In genomic region chr3:95639694-95640093, GRCm38 (mm10) we compare ENCODE assay signal across 17 mouse cellular contexts. TPM values are rescaled to one million over a fixed set of nuclear protein-coding genes. Genes with fewer than 3 reads are reported as not detected.
DNase-seq lines count a peak whose midpoint lies in the region; ATAC-seq and TF ChIP-seq lines count a peak whose summit lies in the region.
"Had no signal": no experiment of that assay in that cellular context is flagged by ENCODE, and none has a peak within 500 bp of the region (broad histone marks: within the 10 kb centered on the region; RNA-seq: fewer than 3 reads in every experiment).

No protein-coding gene starts in this region.

- H3K27me3 ChIP-seq in forebrain, postnatal 0 days (ENCODE audit: insufficient read depth, low read length): no peaks in the 10 kb centered on the region
- no peaks in the 10 kb centered on the region for H3K27me3 ChIP-seq in forebrain, embryonic 16.5 days (replicated peaks; ENCODE audit: control insufficient read depth, insufficient read depth, low read length)
- no peaks in the 10 kb centered on the region for H3K27me3 ChIP-seq in liver, embryonic 12.5 days (replicated peaks)
- no peaks in the 10 kb centered on the region for H3K27me3 ChIP-seq in liver, embryonic 11.5 days (replicated peaks; ENCODE audit: control insufficient read depth, insufficient read depth, low read length)
- no peaks in the 10 kb centered on the region for H3K27me3 ChIP-seq in CH12.LX (replicated peaks)
- H3K27me3 ChIP-seq: limb, embryonic 13.5 days; neural tube, embryonic 15.5 days; stomach, embryonic 15.5 days had no signal

- no peak overlapping the region for H3K4me2 ChIP-seq in forebrain, postnatal 0 days (ENCODE audit: low read depth)
- no peak overlapping the region for H3K4me2 ChIP-seq in forebrain, embryonic 16.5 days (ENCODE audit: low read length)
- H3K4me2 ChIP-seq in liver, embryonic 12.5 days: no peak overlapping the region
- H3K4me2 ChIP-seq in liver, embryonic 11.5 days: no peak overlapping the region
- H3K4me2 ChIP-seq in CH12.LX (ENCODE audit: insufficient read depth, low read depth, poor library complexity, severe bottlenecking): no peak overlapping the region
- H3K4me2 ChIP-seq: limb, embryonic 13.5 days; neural tube, embryonic 15.5 days; stomach, embryonic 15.5 days had no signal

- no peaks in the 10 kb centered on the region for H3K4me1 ChIP-seq in forebrain, postnatal 0 days (ENCODE audit: insufficient read depth)
- no peaks in the 10 kb centered on the region for H3K4me1 ChIP-seq in forebrain, embryonic 16.5 days (replicated peaks; ENCODE audit: control insufficient read depth, insufficient read depth, low read length)
- H3K4me1 ChIP-seq in liver, embryonic 12.5 days: peaks cover 69% of the 10 kb centered on the region
- H3K4me1 ChIP-seq in liver, embryonic 11.5 days (replicated peaks; ENCODE audit: control insufficient read depth, insufficient read depth, low read length): peaks cover 21% of the 10 kb centered on the region
- peaks cover 1 to 28% of the 10 kb centered on the region in 2 experiments; a peak in 3 of 4 replicates for H3K4me1 ChIP-seq in CH12.LX (ENCODE audit: control insufficient read depth in 1 of 2, insufficient read depth in 2 of 2)
- H3K4me1 ChIP-seq: forebrain, embryonic 10.5 days; limb, embryonic 13.5 days; neural tube, embryonic 15.5 days; stomach, embryonic 15.5 days had no signal

- peak; percentile 10 for TF ChIP-seq RAD21 in CH12.LX (IDR thresholded peaks at IDR 0.05; ENCODE audit: low read depth, low read length)

- in situ Hi-C loops in CH12.LX (cut with MboI; ENCODE audit: low pct_ligation_motif_present, low pct_unique_long_range_greater_than_20kb, low sequenced_read_pairs): no loop called here

- no peak overlapping the region for H3K9ac ChIP-seq in forebrain, postnatal 0 days
- H3K9ac ChIP-seq in forebrain, embryonic 16.5 days (replicated peaks; ENCODE audit: low read depth, low read length): no peak overlapping the region
- no peak overlapping the region for H3K9ac ChIP-seq in liver, embryonic 12.5 days
- H3K9ac ChIP-seq in liver, embryonic 11.5 days (ENCODE audit: low read depth, low read length): no peak overlapping the region
- no peak overlapping the region for H3K9ac ChIP-seq in CH12.LX (ENCODE audit: insufficient read depth, low read depth)
- H3K9ac ChIP-seq: limb, embryonic 13.5 days; neural tube, embryonic 15.5 days; stomach, embryonic 15.5 days had no signal

- TF ChIP-seq EP300 in CH12.LX (IDR thresholded peaks at IDR 0.05; ENCODE audit: low read length): no peak

- ATAC-seq in forebrain, postnatal 0 days: no peak
- no peak for ATAC-seq in forebrain, embryonic 16.5 days
- ATAC-seq in liver, embryonic 12.5 days: no peak
- ATAC-seq in liver, embryonic 11.5 days (replicated peaks; ENCODE audit: low FRiP score): no peak
- no peak for ATAC-seq in frontal cortex, adult (ENCODE audit: low TSS enrichment)
- ATAC-seq: hindbrain, embryonic 16.5 days had no signal

- H3K4me3 ChIP-seq in forebrain, postnatal 0 days (ENCODE audit: low read depth, low read length): no peak overlapping the region
- no peak overlapping the region for H3K4me3 ChIP-seq in forebrain, embryonic 16.5 days (replicated peaks; ENCODE audit: low read length)
- H3K4me3 ChIP-seq in liver, embryonic 12.5 days: no peak overlapping the region
- H3K4me3 ChIP-seq in liver, embryonic 11.5 days (ENCODE audit: low read depth, low read length): no peak overlapping the region
- no peak overlapping the region for H3K4me3 ChIP-seq in CH12.LX (replicated peaks in 1 of 3; ENCODE audit: low read depth in 2 of 3, low read length in 2 of 3, poor library complexity in 1 of 3)
- H3K4me3 ChIP-seq: forebrain, embryonic 10.5 days; heart, embryonic 10.5 days; limb, embryonic 13.5 days; neural tube, embryonic 15.5 days; stomach, embryonic 15.5 days had no signal

- no peak overlapping the region for H3K27ac ChIP-seq in forebrain, postnatal 0 days (ENCODE audit: low read depth, low read length)
- H3K27ac ChIP-seq in forebrain, embryonic 16.5 days (ENCODE audit: low read length): no peak overlapping the region
- H3K27ac ChIP-seq in liver, embryonic 12.5 days: 0 out of 2 replicates have a peak overlapping the region, but pooled peaks have one; percentile 12
- H3K27ac ChIP-seq in liver, embryonic 11.5 days (ENCODE audit: low read depth, low read length): no peak overlapping the region
- no peak overlapping the region for H3K27ac ChIP-seq in CH12.LX (ENCODE audit: insufficient read depth, low read depth)
- H3K27ac ChIP-seq: forebrain, embryonic 10.5 days; heart, embryonic 10.5 days; limb, embryonic 13.5 days; neural tube, embryonic 15.5 days; stomach, embryonic 15.5 days had no signal

- H3K79me2 ChIP-seq in CH12.LX (replicated peaks; ENCODE audit: control insufficient read depth, extremely low read depth, insufficient read depth, poor library complexity, severe bottlenecking): no peaks in the 10 kb centered on the region

- peaks cover 26% of the 10 kb centered on the region for H3K36me3 ChIP-seq in forebrain, postnatal 0 days (ENCODE audit: insufficient read depth)
- H3K36me3 ChIP-seq in forebrain, embryonic 16.5 days (ENCODE audit: control insufficient read depth, insufficient read depth): peaks cover 7% of the 10 kb centered on the region
- H3K36me3 ChIP-seq in liver, embryonic 12.5 days: peaks cover 61% of the 10 kb centered on the region
- peaks cover 10% of the 10 kb centered on the region for H3K36me3 ChIP-seq in liver, embryonic 11.5 days (ENCODE audit: control insufficient read depth, insufficient read depth, low read length)
- H3K36me3 ChIP-seq in CH12.LX (replicated peaks in 1 of 2; ENCODE audit: control insufficient read depth in 1 of 2, insufficient read depth in 1 of 2, low read length in 1 of 2): peaks cover 25 to 72% of the 10 kb centered on the region in 2 experiments

- DNase-seq in forebrain, postnatal 0 days: no peak
- no peak for DNase-seq in liver, embryonic 11.5 days (ENCODE audit: low spot score)
- DNase-seq in CH12.LX (ENCODE audit: extremely low read depth) (no peak), R1 (ENCODE audit: low read depth, low spot score) (peak; percentile 56)
- DNase-seq in adrenal gland, adult 8-10 months: no peak
- DNase-seq: cerebellum, adult 8-10 months; kidney, adult 8-10 months; retina, postnatal 1 day had no signal

- H3K9me3 ChIP-seq in forebrain, postnatal 0 days (ENCODE audit: low read length): no peaks in the 10 kb centered on the region
- H3K9me3 ChIP-seq in forebrain, embryonic 16.5 days (ENCODE audit: control insufficient read depth, low read length): no peaks in the 10 kb centered on the region
- no peaks in the 10 kb centered on the region for H3K9me3 ChIP-seq in liver, embryonic 12.5 days (replicated peaks)
- no peaks in the 10 kb centered on the region for H3K9me3 ChIP-seq in liver, embryonic 11.5 days (ENCODE audit: control insufficient read depth, low read length)
- H3K9me3 ChIP-seq in CH12.LX (replicated peaks; ENCODE audit: low read length): no peaks in the 10 kb centered on the region
- H3K9me3 ChIP-seq: forebrain, embryonic 10.5 days; heart, embryonic 10.5 days; limb, embryonic 13.5 days; neural tube, embryonic 15.5 days; stomach, embryonic 15.5 days had no signal

- dilution Hi-C loops in CH12.LX (cut with MboI; ENCODE audit: extremely low pct_ligation_motif_present, extremely low pct_unique_long_range_greater_than_20kb, low sequenced_read_pairs): no loop called here

- 94% methylated on average over 1 of the region's 1 CpGs for WGBS in forebrain, postnatal 0 days
- WGBS in forebrain, embryonic 16.5 days: 85% methylated on average over 1 of the region's 1 CpGs
- 74% methylated on average over 1 of the region's 1 CpGs for WGBS in liver, embryonic 12.5 days (ENCODE audit: insufficient replicate concordance)
- WGBS in liver, embryonic 11.5 days: 94% methylated on average over 1 of the region's 1 CpGs

- TF ChIP-seq CTCF in forebrain, postnatal 0 days (IDR thresholded peaks at IDR 0.05; ENCODE audit: low read depth): peak; percentile 21; the same call in 1 of the 2 replicates
- TF ChIP-seq CTCF in CH12.LX (conservative IDR thresholded peaks at IDR 0.05 in 1 of 2, IDR thresholded peaks at IDR 0.05 in 1 of 2; ENCODE audit: low read depth in 2 of 2, low read length in 2 of 2): peak in 1 of 2 experiments; percentile 46; a peak in 2 of 4 replicates

- no peak for TF ChIP-seq POLR2A in CH12.LX (IDR thresholded peaks at IDR 0.05; ENCODE audit: low read depth, low read length)

RNA-seq across cellular contexts. Expression of gene Ensa, which starts 14.9 kb away (rescaled TPM):
- total RNA-seq in forebrain, postnatal 0 days (2014; rRNA removed): 140 and 146 TPM in 2 replicates
- 145 and 151 TPM in 2 replicates for polyA plus RNA-seq in forebrain, postnatal 0 days (2015; fragmentation: Nextera tagmentation; extraction: Ambion mirVana)
- 113 and 124 TPM in 2 replicates for polyA plus RNA-seq in forebrain, embryonic 16.5 days (2015; fragmentation: Nextera tagmentation; extraction: Ambion mirVana)
- 42.9 and 45.0 TPM in 2 replicates for polyA plus RNA-seq in liver, embryonic 12.5 days (2016; fragmentation: Nextera tagmentation; extraction: Ambion mirVana)
- polyA plus RNA-seq in liver, embryonic 11.5 days (2014; fragmentation: Nextera tagmentation; extraction: Ambion mirVana): 51.3 and 55.8 TPM in 2 replicates
- total RNA-seq in CH12.LX (2012; rRNA removed): 51.5 and 53.9 TPM in 2 replicates
- total RNA-seq in CH12.LX (2014; rRNA removed): 57.8 and 60.8 TPM in 2 replicates
- polyA plus RNA-seq in CH12.LX (2012; ENCODE audit: insufficient read length, low read depth): 58.4 and 62.6 TPM in 2 replicates
- total RNA-seq in adrenal gland, adult 8-10 months (2022): 100 to 1,000 TPM; 102 to 141 (median 119) TPM

RNA-seq across cellular contexts. Expression of gene Mcl1, which starts 18.9 kb away (rescaled TPM):
- 131 and 137 TPM in 2 replicates for total RNA-seq in forebrain, postnatal 0 days (2014; rRNA removed)
- 42.9 and 46.6 TPM in 2 replicates for polyA plus RNA-seq in forebrain, postnatal 0 days (2015; fragmentation: Nextera tagmentation; extraction: Ambion mirVana)
- 43.4 and 48.3 TPM in 2 replicates for polyA plus RNA-seq in forebrain, embryonic 16.5 days (2015; fragmentation: Nextera tagmentation; extraction: Ambion mirVana)
- polyA plus RNA-seq in liver, embryonic 12.5 days (2016; fragmentation: Nextera tagmentation; extraction: Ambion mirVana): 66.5 and 73.8 TPM in 2 replicates
- 52.2 and 57.7 TPM in 2 replicates for polyA plus RNA-seq in liver, embryonic 11.5 days (2014; fragmentation: Nextera tagmentation; extraction: Ambion mirVana)
- total RNA-seq in CH12.LX (2012; rRNA removed) (95.9 and 114 TPM in 2 replicates), CH12.LX (2014; rRNA removed) (223 and 225 TPM in 2 replicates)
- polyA plus RNA-seq in CH12.LX (2012; ENCODE audit: insufficient read length, low read depth): 188 and 197 TPM in 2 replicates
- 100 to 1,000 TPM; 177 to 189 (median 179) TPM for total RNA-seq in adrenal gland, adult 8-10 months (2022)

RNA-seq across cellular contexts. Expression of gene Adamtsl4, which starts 48.0 kb away (rescaled TPM):
- total RNA-seq in forebrain, postnatal 0 days (2014; rRNA removed): 0.81 and 1.8 TPM in 2 replicates
- polyA plus RNA-seq in forebrain, postnatal 0 days (2015; fragmentation: Nextera tagmentation; extraction: Ambion mirVana): 0.67 and 2.0 TPM in 2 replicates
- polyA plus RNA-seq in forebrain, embryonic 16.5 days (2015; fragmentation: Nextera tagmentation; extraction: Ambion mirVana): 0.48 and 1.2 TPM in 2 replicates
- polyA plus RNA-seq in liver, embryonic 12.5 days (2016; fragmentation: Nextera tagmentation; extraction: Ambion mirVana): 0.30 and 0.35 TPM in 2 replicates
- polyA plus RNA-seq in liver, embryonic 11.5 days (2014; fragmentation: Nextera tagmentation; extraction: Ambion mirVana): 0.38 and 1.2 TPM in 2 replicates
- total RNA-seq in CH12.LX (2012; rRNA removed): 0.85 and 1.1 TPM in 2 replicates
- total RNA-seq in CH12.LX (2014; rRNA removed): not detected in 2 replicates
- 0.10 TPM in 1 of 2 replicates, not detected in the other for polyA plus RNA-seq in CH12.LX (2012; ENCODE audit: insufficient read length, low read depth)
- 10 to 100 TPM in 1 of 4 experiments, 1 to 10 TPM in 3; 4.3 to 10.2 (median 6.4) TPM for total RNA-seq in adrenal gland, adult 8-10 months (2022)

RNA-seq across cellular contexts. Expression of gene Golph3l, which starts 51.0 kb away (rescaled TPM):
- total RNA-seq in forebrain, postnatal 0 days (2014; rRNA removed): 23.2 and 28.5 TPM in 2 replicates
- polyA plus RNA-seq in forebrain, postnatal 0 days (2015; fragmentation: Nextera tagmentation; extraction: Ambion mirVana): 18.2 and 19.2 TPM in 2 replicates
- 33.3 and 39.8 TPM in 2 replicates for polyA plus RNA-seq in forebrain, embryonic 16.5 days (2015; fragmentation: Nextera tagmentation; extraction: Ambion mirVana)
- polyA plus RNA-seq in liver, embryonic 12.5 days (2016; fragmentation: Nextera tagmentation; extraction: Ambion mirVana): 29.7 and 30.5 TPM in 2 replicates
- 29.8 and 34.3 TPM in 2 replicates for polyA plus RNA-seq in liver, embryonic 11.5 days (2014; fragmentation: Nextera tagmentation; extraction: Ambion mirVana)
- total RNA-seq in CH12.LX (2012; rRNA removed) (22.4 and 23.4 TPM in 2 replicates), CH12.LX (2014; rRNA removed) (35.5 and 36.9 TPM in 2 replicates)
- polyA plus RNA-seq in CH12.LX (2012; ENCODE audit: insufficient read length, low read depth): 21.6 and 22.7 TPM in 2 replicates
- 10 to 100 TPM; 53.5 to 63.5 (median 61.5) TPM for total RNA-seq in adrenal gland, adult 8-10 months (2022)
